Mouse (Mus musculus): ENCODE results near the gene Vmn2r85. TPM values are rescaled to one million over a fixed set of nuclear protein-coding genes. Genes with fewer than 3 reads are reported as not detected.

Gene Vmn2r85
- polyA plus RNA-seq, 1 experiment from 2014 or later = not detected

GRCm38 (mm10) chr10:130375145-130375544, 54.4 kb downstream of the Vmn2r85 start:
- H3K4me3 ChIP-seq (replicated peaks) = no peak overlapping the region
- no peaks in the 10 kb centered on the region for H3K27me3 ChIP-seq
- H3K9me3 ChIP-seq = no peaks in the 10 kb centered on the region
- H3K4me1 ChIP-seq (replicated peaks) = no peaks in the 10 kb centered on the region
- H3K4me2 ChIP-seq = no peak overlapping the region
- ATAC-seq (ENCODE audit: insufficient number of reproducible peaks, insufficient read depth, low FRiP score, low TSS enrichment, low read depth) = no peak
- H3K36me3 ChIP-seq = no peaks in the 10 kb centered on the region
- 87% methylated on average over 2 of the region's 2 CpGs for WGBS
- H3K27ac ChIP-seq = no peak overlapping the region
- no peak overlapping the region for H3K9ac ChIP-seq (replicated peaks)

GRCm38 (mm10) chr10:130372491-130373173, 56.9 kb downstream of the Vmn2r85 start:
- Histone ChIP-seq H3K4me3 (replicated peaks) (no peak overlapping the region), H3K9ac (replicated peaks) (no peak overlapping the region), H3K36me3 (no peaks in the 10 kb centered on the region), H3K4me1 (replicated peaks) (no peaks in the 10 kb centered on the region), H3K27ac (no peak overlapping the region), H3K27me3 (no peaks in the 10 kb centered on the region), H3K9me3 (no peaks in the 10 kb centered on the region), H3K4me2 (no peak overlapping the region)
- no peak for ATAC-seq (ENCODE audit: insufficient number of reproducible peaks, insufficient read depth, low FRiP score, low TSS enrichment, low read depth)
- WGBS = 78% methylated on average over 2 of the region's 2 CpGs

DNA sequence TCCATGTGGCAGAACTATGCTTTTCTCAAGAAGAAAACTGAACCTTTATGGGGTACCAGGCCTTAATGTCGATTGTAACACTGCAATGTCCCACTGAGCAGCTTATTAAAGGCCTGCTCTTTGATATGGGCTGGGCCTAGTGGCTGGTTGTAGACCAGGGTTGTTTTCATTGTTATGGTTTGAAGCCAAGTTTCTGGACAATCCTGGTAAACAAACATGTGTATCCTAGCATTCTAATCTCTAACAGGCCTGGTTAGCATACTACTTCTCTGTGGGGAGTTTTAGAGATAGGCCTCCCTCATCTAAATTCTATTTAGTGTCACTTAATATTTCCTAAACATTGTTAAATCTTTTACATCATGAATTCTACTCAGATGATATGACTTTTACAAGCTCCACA, 57.9 kb downstream of the Vmn2r85 start:
- 63% methylated on average over 1 of the region's 1 CpGs for WGBS
- H3K9me3 ChIP-seq = no peaks in the 10 kb centered on the region
- H3K4me3 ChIP-seq (replicated peaks) = no peak overlapping the region
- H3K27me3 ChIP-seq = no peaks in the 10 kb centered on the region
- H3K36me3 ChIP-seq = no peaks in the 10 kb centered on the region
- no peak overlapping the region for H3K9ac ChIP-seq (replicated peaks)
- no peak overlapping the region for H3K27ac ChIP-seq
- no peaks in the 10 kb centered on the region for H3K4me1 ChIP-seq (replicated peaks)
- no peak overlapping the region for H3K4me2 ChIP-seq
- ATAC-seq (ENCODE audit: insufficient number of reproducible peaks, insufficient read depth, low FRiP score, low TSS enrichment, low read depth) = no peak

- no peaks in the 10 kb centered on the region for H3K27me3 ChIP-seq
- H3K36me3 ChIP-seq = no peaks in the 10 kb centered on the region
- no peak for ATAC-seq (ENCODE audit: insufficient number of reproducible peaks, insufficient read depth, low FRiP score, low TSS enrichment, low read depth)
- no peaks in the 10 kb centered on the region for H3K9me3 ChIP-seq
- H3K4me3 ChIP-seq (replicated peaks) = no peak overlapping the region
- WGBS = 92% methylated on average over 2 of the region's 2 CpGs
- no peaks in the 10 kb centered on the region for H3K4me1 ChIP-seq (replicated peaks)
- H3K27ac ChIP-seq = no peak overlapping the region
- no peak overlapping the region for H3K4me2 ChIP-seq
- H3K9ac ChIP-seq (replicated peaks) = no peak overlapping the region
Observed at GRCm38 (mm10) chr10:130370005-130370682, 59.4 kb downstream of the Vmn2r85 start.

DNA sequence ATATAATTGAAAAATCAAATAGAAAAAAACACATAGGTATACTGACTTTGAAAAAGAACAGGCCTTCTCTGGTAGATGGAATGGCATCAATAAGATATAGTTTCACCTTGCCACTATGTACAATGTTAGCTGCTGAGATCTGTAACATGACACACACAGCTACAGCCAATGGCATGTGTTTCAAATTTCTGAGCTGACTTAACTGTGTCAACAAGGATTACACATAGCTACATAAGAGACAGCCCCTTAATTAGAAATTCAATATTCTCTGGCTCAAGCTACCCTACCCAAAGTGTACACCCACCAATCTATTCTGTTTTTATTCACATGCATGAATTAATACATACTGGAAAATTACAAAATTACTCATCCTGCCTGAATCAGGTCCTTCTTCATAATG, 61.1 kb downstream of the Vmn2r85 start:
- no peaks in the 10 kb centered on the region for H3K36me3 ChIP-seq
- H3K4me2 ChIP-seq = no peak overlapping the region
- H3K27me3 ChIP-seq = no peaks in the 10 kb centered on the region
- H3K27ac ChIP-seq = no peak overlapping the region
- no peaks in the 10 kb centered on the region for H3K9me3 ChIP-seq
- no peaks in the 10 kb centered on the region for H3K4me1 ChIP-seq (replicated peaks)
- H3K9ac ChIP-seq (replicated peaks) = no peak overlapping the region
- H3K4me3 ChIP-seq (replicated peaks) = no peak overlapping the region
- no peak for ATAC-seq (ENCODE audit: insufficient number of reproducible peaks, insufficient read depth, low FRiP score, low TSS enrichment, low read depth)

- Histone ChIP-seq H3K4me2 (no peak overlapping the region), H3K27me3 (no peaks in the 10 kb centered on the region), H3K27ac (no peak overlapping the region), H3K9me3 (no peaks in the 10 kb centered on the region), H3K4me3 (replicated peaks) (no peak overlapping the region), H3K4me1 (replicated peaks) (no peaks in the 10 kb centered on the region), H3K9ac (replicated peaks) (no peak overlapping the region), H3K36me3 (no peaks in the 10 kb centered on the region)
- ATAC-seq (ENCODE audit: insufficient number of reproducible peaks, insufficient read depth, low FRiP score, low TSS enrichment, low read depth) = no peak
Observed at GRCm38 (mm10) chr10:130364766-130365165, 64.7 kb downstream of the Vmn2r85 start.

Other genes starting within 250 kb of the Vmn2r85 start
- gene Olfr826, start 245.5 kb downstream of the Vmn2r85 start, polyA plus RNA-seq (2016; fragmentation: Nextera tagmentation; extraction: Ambion mirVana) = not detected in 2 replicates
- gene Olfr827, start 215.3 kb downstream of the Vmn2r85 start, polyA plus RNA-seq (2016; fragmentation: Nextera tagmentation; extraction: Ambion mirVana) = not detected in 2 replicates
- gene Neurod4, start 149.5 kb downstream of the Vmn2r85 start, polyA plus RNA-seq (2016; fragmentation: Nextera tagmentation; extraction: Ambion mirVana) = 0.06 TPM in 1 of 2 replicates, not detected in the other
- 0.13 and 0.20 TPM in 2 replicates for gene Tespa1, start 106.8 kb downstream of the Vmn2r85 start, polyA plus RNA-seq (2016; fragmentation: Nextera tagmentation; extraction: Ambion mirVana)
- not detected in 2 replicates for gene Vmn2r84, start 35.4 kb downstream of the Vmn2r85 start, polyA plus RNA-seq (2016; fragmentation: Nextera tagmentation; extraction: Ambion mirVana)
- not detected in 2 replicates for gene Vmn2r86, start 26.3 kb upstream of the Vmn2r85 start, polyA plus RNA-seq (2016; fragmentation: Nextera tagmentation; extraction: Ambion mirVana)
- gene Vmn2r87, start 67.7 kb upstream of the Vmn2r85 start, polyA plus RNA-seq (2016; fragmentation: Nextera tagmentation; extraction: Ambion mirVana) = 0.08 TPM in 1 of 2 replicates, not detected in the other

All from limb, embryonic 12.5 days (tissue).